Mouse (Mus musculus) cerebellum, adult 2 months (tissue): ENCODE measurements at regions not wholly inside any gene's neighbourhood (a gene's known extent, or its start where the extent isn't known, plus 50 kb on each side); places are given as distances from the start of the nearest gene placed in this dataset.

Experiments used
- DNase-seq, 2 experiments: peaks; one replicate each; pipeline ENCODE4 v3.0.0; 2021
- H3K27ac ChIP-seq: fragments of 200-500 bp; 2 replicates; pipeline ENCODE4 v1.5.1; 2012; ENCODE audit warnings: low read length, control low read depth, inconsistent platforms; ENCODE audit not compliant: insufficient read depth
- H3K27me3 ChIP-seq: fragments of 200-500 bp; 2 replicates; pipeline ENCODE4 v1.6.1; 2012; ENCODE audit warnings: inconsistent platforms, mild to moderate bottlenecking, low read length, moderate library complexity; ENCODE audit not compliant: control insufficient read depth, insufficient read depth
- H3K4me1 ChIP-seq: fragments of 200-500 bp; 2 replicates; pipeline ENCODE4 v1.6.1; 2011; ENCODE audit warnings: low read length; ENCODE audit not compliant: control insufficient read depth, insufficient read depth
- H3K4me3 ChIP-seq: fragments of 200-500 bp; replicated peaks from 2 replicates; pipeline ENCODE3; 2011; ENCODE audit warnings: mild to moderate bottlenecking, low read depth, low read length, control low read depth; ENCODE audit not compliant: insufficient read depth
- CTCF ChIP-seq: fragments of 200-500 bp; IDR thresholded peaks from 2 replicates; pipeline ENCODE4 v1.5.1; 2011; ENCODE audit warnings: low read depth, mild to moderate bottlenecking, control low read depth, low read length, moderate library complexity, borderline replicate concordance; ENCODE audit not compliant: insufficient read depth
- POLR2A ChIP-seq: fragments of 200-500 bp; IDR thresholded peaks from 2 replicates; pipeline ENCODE4 v1.6.1; 2011; ENCODE audit warnings: low read length, control low read depth, borderline replicate concordance; ENCODE audit not compliant: insufficient read depth
- WGBS: fragments of 180-500 bp; shearing (Covaris S2); methylation state at CpG from one replicate; pipeline ENCODE4 v1.1.7; 2018; 5-methylcytosine and 5-hydroxymethylcytosine counted together

DNA sequence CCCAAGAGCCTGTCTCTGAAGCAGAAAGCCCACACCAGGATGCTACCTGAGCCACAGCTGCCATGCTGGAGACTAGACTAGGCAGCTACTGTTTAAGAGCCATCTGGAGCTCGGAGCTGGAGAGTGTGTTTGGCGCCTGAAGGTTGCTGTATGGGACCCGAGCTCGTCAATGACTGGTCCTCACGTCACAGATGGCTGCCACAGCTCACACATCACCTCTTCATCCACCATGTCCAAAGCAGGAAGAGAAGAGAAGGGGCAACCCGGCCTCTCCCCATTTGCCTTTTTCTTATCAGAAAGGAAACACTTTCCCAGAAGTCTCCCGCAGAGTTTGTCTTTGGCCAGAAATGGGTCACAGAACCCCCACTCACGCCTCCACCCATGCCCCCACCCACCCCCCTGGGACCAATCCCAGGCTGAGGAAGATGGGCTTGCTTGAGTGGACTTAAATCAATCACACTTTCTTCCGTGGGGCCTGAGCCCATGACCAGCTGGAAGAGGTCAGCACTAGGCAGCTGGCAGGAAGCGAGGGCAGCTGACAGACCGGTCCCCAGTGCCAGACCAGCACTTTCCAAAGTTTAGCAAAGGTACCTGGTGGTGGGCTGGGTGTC is 53.5 kb upstream of the Ptpn1 start:
- TF ChIP-seq CTCF (no peak), POLR2A (no peak)
- WGBS = 44% methylated on average over 11 of the region's 11 CpGs
- DNase-seq = no peak
- Histone ChIP-seq H3K4me3 (no peak overlapping the region), H3K4me1 (no peaks in the 10 kb centered on the region), H3K27ac (no peak overlapping the region), H3K27me3 (no peaks in the 10 kb centered on the region)

DNA sequence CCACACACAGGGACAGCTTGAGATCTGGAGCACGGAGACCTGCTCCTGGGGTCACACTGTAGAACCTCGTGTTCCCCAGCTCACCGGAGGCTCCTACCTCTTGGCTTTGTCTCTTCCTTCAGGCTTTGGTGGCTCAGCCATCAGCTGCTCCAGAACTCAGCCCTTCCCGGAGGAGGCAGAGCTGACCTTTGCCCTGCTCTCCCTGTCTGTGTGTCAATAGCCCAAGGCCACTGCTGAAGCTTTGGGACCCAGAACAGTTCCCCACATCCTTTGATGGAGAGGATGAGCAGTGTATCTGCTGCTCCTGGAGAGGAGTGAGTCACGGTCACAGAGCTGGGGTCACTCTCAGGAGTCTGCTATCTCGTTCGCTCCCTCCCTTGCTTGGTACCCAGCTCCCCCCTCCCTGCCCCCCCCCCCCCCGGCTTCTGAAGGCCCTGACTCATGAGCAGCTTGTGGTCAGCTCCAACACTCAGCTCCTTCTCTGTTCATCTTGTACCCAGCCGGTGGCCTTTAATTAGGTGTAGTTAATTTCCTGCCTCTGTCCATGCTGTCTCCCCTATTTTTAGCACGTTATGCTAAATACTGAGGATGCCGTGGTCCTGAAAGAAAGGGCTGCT is 54.5 kb upstream of the Ptpn1 start:
- Histone ChIP-seq H3K27me3 (no peaks in the 10 kb centered on the region), H3K4me1 (no peaks in the 10 kb centered on the region), H3K27ac (no peak overlapping the region), H3K4me3 (no peak overlapping the region)
- WGBS = 45% methylated on average over 11 of the region's 11 CpGs
- TF ChIP-seq POLR2A (no peak), CTCF (no peak)
- DNase-seq = no peak

DNA sequence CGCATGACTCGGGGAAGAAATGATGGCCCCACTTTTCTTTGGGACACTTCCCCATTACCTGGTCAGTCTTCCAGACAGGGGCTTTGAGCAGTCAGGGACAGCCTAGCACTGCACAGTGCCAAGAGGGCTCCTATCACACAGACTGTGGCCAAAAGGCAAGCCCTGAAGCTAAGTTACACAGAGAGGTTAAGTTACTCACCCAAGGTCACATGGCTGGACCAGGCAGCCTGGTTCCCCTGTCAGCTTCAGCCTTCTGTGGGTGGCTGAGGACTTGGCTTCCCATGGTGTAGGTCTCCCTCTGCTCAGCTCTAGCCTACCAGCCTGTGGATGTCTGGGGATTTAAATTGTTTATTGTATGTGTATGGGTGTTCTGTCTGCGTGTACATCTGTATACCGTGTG is 59.4 kb upstream of the Ptpn1 start:
- TF ChIP-seq POLR2A (no peak), CTCF (no peak)

DNA sequence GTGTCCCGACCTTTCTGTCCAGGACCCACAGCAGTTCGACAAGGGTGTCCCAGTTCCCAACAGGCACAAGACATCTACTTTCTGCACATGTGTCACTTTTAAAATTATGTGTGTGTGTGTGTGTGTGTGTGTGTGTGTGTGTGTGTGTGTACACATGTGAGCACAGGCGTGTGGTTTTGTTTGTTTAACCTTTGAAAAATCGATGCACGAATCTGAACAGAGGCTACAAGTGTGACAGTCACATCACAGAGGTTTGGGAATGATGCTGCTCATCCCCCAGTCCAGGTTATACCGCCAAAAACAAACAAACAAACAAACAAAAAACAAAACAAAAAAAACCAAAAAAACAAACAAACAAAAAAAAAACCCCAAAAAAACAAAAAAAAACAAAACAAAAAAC is 61.7 kb upstream of the Ptpn1 start:
- no peaks in the 10 kb centered on the region for H3K27me3 ChIP-seq
- DNase-seq = no peak
- H3K4me1 ChIP-seq = no peaks in the 10 kb centered on the region
- WGBS = 86% methylated on average over 6 of the region's 6 CpGs
- H3K27ac ChIP-seq = no peak overlapping the region
- TF ChIP-seq CTCF = no peak
- TF ChIP-seq POLR2A = no peak
- H3K4me3 ChIP-seq = no peak overlapping the region

More for the DNA sequence above, 59.4 kb upstream of the Ptpn1 start:
- no peaks in the 10 kb centered on the region for H3K4me1 ChIP-seq
- H3K27ac ChIP-seq = no peak overlapping the region
- no peak overlapping the region for H3K4me3 ChIP-seq
- no peak for DNase-seq
- no peaks in the 10 kb centered on the region for H3K27me3 ChIP-seq
- 90% methylated on average over 4 of the region's 4 CpGs for WGBS

DNA sequence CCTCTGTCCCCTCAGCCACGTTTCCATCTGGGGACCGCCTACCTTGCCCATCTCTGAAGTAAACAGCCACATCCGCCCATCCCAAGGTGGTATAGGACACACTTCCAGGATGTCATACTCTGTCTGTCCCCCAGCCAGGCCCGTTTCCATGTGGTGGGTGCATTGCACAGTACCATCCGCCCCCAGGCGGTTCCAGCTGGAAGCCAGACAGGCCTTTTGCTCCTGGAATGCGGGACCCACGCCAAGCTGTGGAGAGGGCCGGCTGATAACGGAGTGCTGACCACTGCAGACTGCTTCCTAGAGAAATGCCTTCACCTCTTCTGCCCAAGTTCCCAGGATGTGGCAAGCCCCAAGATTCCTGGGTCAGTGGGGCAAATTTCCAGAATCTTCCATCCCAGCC is 65.1 kb upstream of the Ptpn1 start:
- no peak for DNase-seq
- Histone ChIP-seq H3K27ac (no peak overlapping the region), H3K4me3 (no peak overlapping the region), H3K4me1 (no peaks in the 10 kb centered on the region), H3K27me3 (no peaks in the 10 kb centered on the region)
- TF ChIP-seq CTCF = no peak
- TF ChIP-seq POLR2A = no peak
- 20% methylated on average over 10 of the region's 10 CpGs for WGBS

DNA sequence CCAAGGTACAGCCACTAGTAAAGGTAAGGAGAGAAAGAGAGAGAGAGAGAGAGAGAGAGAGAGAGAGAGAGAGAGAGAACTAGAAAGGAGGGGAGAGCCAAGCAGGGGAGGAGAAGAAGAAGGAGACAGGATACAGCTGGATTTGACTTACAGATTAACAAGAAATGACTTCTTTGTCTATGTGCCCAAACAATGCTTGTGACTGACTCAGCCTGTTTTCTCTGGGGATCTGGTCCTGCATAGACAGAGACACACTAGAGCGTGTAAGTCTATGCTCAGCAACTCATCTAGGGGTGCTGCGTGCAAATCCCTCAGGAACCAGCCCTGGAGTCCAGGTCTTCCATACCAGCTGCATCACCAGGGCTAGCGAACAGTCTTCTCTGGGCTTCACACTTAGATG is 66.3 kb upstream of the Ptpn1 start:
- Histone ChIP-seq H3K4me3 (no peak overlapping the region), H3K27ac (no peak overlapping the region), H3K27me3 (no peaks in the 10 kb centered on the region), H3K4me1 (no peaks in the 10 kb centered on the region; the same call in 1 of the 2 replicates)
- TF ChIP-seq POLR2A (no peak), CTCF (no peak)
- 95% methylated on average over 3 of the region's 3 CpGs for WGBS
- no peak for DNase-seq

DNA sequence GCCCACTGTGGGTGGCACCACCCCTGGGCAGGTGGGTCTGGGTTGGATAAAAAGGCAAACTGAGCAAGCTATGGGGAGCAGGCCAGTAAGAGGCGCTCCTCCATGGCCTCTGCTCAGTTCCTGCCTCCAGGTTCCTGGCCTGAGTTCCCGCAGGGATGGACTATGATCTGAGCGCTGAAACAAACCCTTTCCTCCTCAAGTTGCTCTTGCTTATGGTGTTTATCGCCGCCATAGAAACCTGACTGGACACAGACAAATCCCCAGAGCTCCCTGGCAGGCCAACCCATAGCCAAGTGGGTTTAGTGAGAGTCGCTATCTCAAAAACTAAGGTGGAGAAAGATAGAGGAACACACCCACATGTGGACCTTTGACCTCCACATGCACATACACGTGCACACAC is 67.2 kb upstream of the Ptpn1 start:
- TF ChIP-seq POLR2A (no peak), CTCF (no peak)
- H3K27me3 ChIP-seq = no peaks in the 10 kb centered on the region
- 71% methylated on average over 7 of the region's 7 CpGs for WGBS
- H3K27ac ChIP-seq = no peak overlapping the region
- H3K4me1 ChIP-seq = no peaks in the 10 kb centered on the region; the same call in 1 of the 2 replicates
- DNase-seq = no peak
- no peak overlapping the region for H3K4me3 ChIP-seq

DNA sequence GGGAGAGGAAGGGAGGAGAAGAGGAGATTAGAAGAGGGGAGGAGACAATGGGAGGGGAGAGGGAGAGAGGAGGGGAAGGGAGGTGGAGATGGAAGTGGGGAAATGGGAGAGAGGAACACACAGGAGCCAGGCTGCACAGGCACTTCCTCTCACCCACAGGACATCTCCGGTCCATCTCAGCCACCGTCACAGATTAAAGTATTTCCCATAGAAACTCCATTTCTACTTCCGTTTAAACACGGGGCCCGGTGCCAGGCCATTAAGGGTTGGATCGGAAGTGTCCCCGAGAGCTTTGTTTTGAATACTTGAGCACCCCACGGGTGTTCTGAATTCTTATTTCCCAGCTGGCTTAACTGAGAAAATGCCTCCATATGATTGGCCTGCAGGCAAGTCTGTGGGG is 67.6 kb upstream of the Ptpn1 start:
- no peak overlapping the region for H3K4me3 ChIP-seq
- no peak for DNase-seq
- H3K4me1 ChIP-seq = no peaks in the 10 kb centered on the region; the same call in 1 of the 2 replicates
- H3K27ac ChIP-seq = no peak overlapping the region
- no peaks in the 10 kb centered on the region for H3K27me3 ChIP-seq
- TF ChIP-seq POLR2A = no peak
- no peak for TF ChIP-seq CTCF
- WGBS = 22% methylated on average over 8 of the region's 8 CpGs
